Mouse (Mus musculus): ENCODE data around the gene Tm2d1. TPM values are rescaled to one million over a fixed set of nuclear protein-coding genes. Genes with fewer than 3 reads are reported as not detected.

Tm2d1 gene
- polyA plus RNA-seq, 1 experiment from 2014 or later, result 101 TPM

GRCm38 (mm10) chr4:98375401-98375800, 7.7 kb downstream of the Tm2d1 start:
- ATAC-seq, result 0 out of 2 replicates have a peak, but pooled peaks have one; percentile 62
- no peaks in the 10 kb centered on the region for H3K27me3 ChIP-seq (replicated peaks)
- H3K4me2 ChIP-seq (replicated peaks), result no peak overlapping the region
- 52% methylated on average over 4 of the region's 4 CpGs for WGBS
- H3K27ac ChIP-seq, result no peak overlapping the region
- no peak overlapping the region for H3K9ac ChIP-seq
- H3K36me3 ChIP-seq, result 0 out of 2 replicates have a peak, but pooled peaks cover 4% of the 10 kb centered on the region
- H3K4me3 ChIP-seq (replicated peaks), result no peak overlapping the region
- no peaks in the 10 kb centered on the region for H3K4me1 ChIP-seq (replicated peaks)
- no peaks in the 10 kb centered on the region for H3K9me3 ChIP-seq

GRCm38 (mm10) chr4:98358034-98358809, 24.9 kb downstream of the Tm2d1 start:
- WGBS, result 79% methylated on average over 9 of the region's 9 CpGs
- Histone ChIP-seq H3K4me2 (replicated peaks) (no peak overlapping the region), H3K27ac (no peak overlapping the region), H3K36me3 (peaks cover 15% of the 10 kb centered on the region; the same call in 1 of the 2 replicates), H3K9me3 (no peaks in the 10 kb centered on the region), H3K4me3 (replicated peaks) (no peak overlapping the region), H3K27me3 (replicated peaks) (no peaks in the 10 kb centered on the region), H3K4me1 (replicated peaks) (no peaks in the 10 kb centered on the region), H3K9ac (no peak overlapping the region)
- peak; percentile 87 for ATAC-seq

GRCm38 (mm10) chr4:98348580-98348979, 34.5 kb downstream of the Tm2d1 start:
- Histone ChIP-seq H3K27ac (no peak overlapping the region), H3K4me1 (replicated peaks) (no peaks in the 10 kb centered on the region), H3K4me2 (replicated peaks) (no peak overlapping the region), H3K27me3 (replicated peaks) (no peaks in the 10 kb centered on the region), H3K4me3 (replicated peaks) (no peak overlapping the region), H3K36me3 (no peaks in the 10 kb centered on the region; the same call in 1 of the 2 replicates), H3K9ac (no peak overlapping the region), H3K9me3 (no peaks in the 10 kb centered on the region)
- ATAC-seq, result peak; percentile 94
- WGBS, result 56% methylated on average over 5 of the region's 5 CpGs

- no peak for ATAC-seq
- Histone ChIP-seq H3K27ac (no peak overlapping the region), H3K4me3 (replicated peaks) (no peak overlapping the region), H3K9me3 (no peaks in the 10 kb centered on the region), H3K36me3 (no peaks in the 10 kb centered on the region), H3K4me1 (replicated peaks) (no peaks in the 10 kb centered on the region), H3K4me2 (replicated peaks) (no peak overlapping the region), H3K27me3 (replicated peaks) (no peaks in the 10 kb centered on the region), H3K9ac (no peak overlapping the region)
- WGBS, result 93% methylated on average over 10 of the region's 10 CpGs
These were observed 37.3 kb downstream of the Tm2d1 start for GRCm38 (mm10) chr4:98345783-98346182.

GRCm38 (mm10) chr4:98339992-98340564, 43.0 kb downstream of the Tm2d1 start:
- no peaks in the 10 kb centered on the region for H3K4me1 ChIP-seq (replicated peaks)
- WGBS, result 64% methylated on average over 10 of the region's 10 CpGs
- H3K27me3 ChIP-seq (replicated peaks), result no peaks in the 10 kb centered on the region; the same call in 1 of the 2 replicates
- no peak for ATAC-seq
- no peaks in the 10 kb centered on the region for H3K36me3 ChIP-seq
- H3K4me3 ChIP-seq (replicated peaks), result no peak overlapping the region
- no peak overlapping the region for H3K9ac ChIP-seq
- H3K27ac ChIP-seq, result no peak overlapping the region
- no peak overlapping the region for H3K4me2 ChIP-seq (replicated peaks)
- H3K9me3 ChIP-seq, result no peaks in the 10 kb centered on the region

- Histone ChIP-seq H3K27ac (no peak overlapping the region), H3K9me3 (no peaks in the 10 kb centered on the region), H3K4me3 (replicated peaks) (no peak overlapping the region), H3K4me1 (replicated peaks) (no peaks in the 10 kb centered on the region), H3K4me2 (replicated peaks) (no peak overlapping the region), H3K9ac (no peak overlapping the region), H3K27me3 (replicated peaks) (no peaks in the 10 kb centered on the region; the same call in 1 of the 2 replicates), H3K36me3 (no peaks in the 10 kb centered on the region)
- ATAC-seq, result no peak
- WGBS, result 66% methylated on average over 14 of the region's 14 CpGs
These were observed 44.2 kb downstream of the Tm2d1 start for GRCm38 (mm10) chr4:98338636-98339630.

- H3K36me3 ChIP-seq, result no peaks in the 10 kb centered on the region
- H3K4me1 ChIP-seq (replicated peaks), result no peaks in the 10 kb centered on the region
- H3K9me3 ChIP-seq, result no peaks in the 10 kb centered on the region
- no peaks in the 10 kb centered on the region; the same call in 1 of the 2 replicates for H3K27me3 ChIP-seq (replicated peaks)
- H3K4me2 ChIP-seq (replicated peaks), result no peak overlapping the region
- H3K27ac ChIP-seq, result no peak overlapping the region
- H3K9ac ChIP-seq, result no peak overlapping the region
- no peak for ATAC-seq
- no peak overlapping the region for H3K4me3 ChIP-seq (replicated peaks)
- WGBS, result 67% methylated on average over 5 of the region's 5 CpGs
These were observed 45.9 kb downstream of the Tm2d1 start for GRCm38 (mm10) chr4:98337197-98337596.

- Histone ChIP-seq H3K4me2 (replicated peaks) (no peak overlapping the region), H3K9ac (no peak overlapping the region), H3K27ac (no peak overlapping the region), H3K4me3 (replicated peaks) (no peak overlapping the region), H3K9me3 (no peaks in the 10 kb centered on the region), H3K36me3 (no peaks in the 10 kb centered on the region), H3K4me1 (replicated peaks) (no peaks in the 10 kb centered on the region), H3K27me3 (replicated peaks) (no peaks in the 10 kb centered on the region; the same call in 1 of the 2 replicates)
- WGBS, result 68% methylated on average over 8 of the region's 8 CpGs
- ATAC-seq, result no peak
These were observed 47.4 kb downstream of the Tm2d1 start for GRCm38 (mm10) chr4:98335726-98336125.

- Histone ChIP-seq H3K27ac (0 out of 2 replicates have a peak overlapping the region, but pooled peaks have one; percentile 1), H3K9me3 (no peaks in the 10 kb centered on the region), H3K27me3 (replicated peaks) (0 out of 2 replicates have a peak, but pooled peaks cover 3% of the 10 kb centered on the region), H3K36me3 (no peaks in the 10 kb centered on the region), H3K9ac (peak overlapping the region; percentile 48), H3K4me2 (replicated peaks) (peak overlapping the region; percentile 66), H3K4me3 (replicated peaks) (peak overlapping the region; percentile 26), H3K4me1 (replicated peaks) (peaks cover 7% of the 10 kb centered on the region)
- under 1% methylated on average over 29 of the region's 29 CpGs for WGBS
- peak; percentile 96 for ATAC-seq
These were observed 60.9 kb downstream of the Tm2d1 start for GRCm38 (mm10) chr4:98322223-98322622.

GRCm38 (mm10) chr4:98321371-98322111, 61.6 kb downstream of the Tm2d1 start:
- Histone ChIP-seq H3K36me3 (no peaks in the 10 kb centered on the region), H3K27ac (peak overlapping the region; percentile 1; the same call in 1 of the 2 replicates), H3K9me3 (no peaks in the 10 kb centered on the region), H3K4me2 (replicated peaks) (peak overlapping the region; percentile 66), H3K27me3 (replicated peaks) (0 out of 2 replicates have a peak, but pooled peaks cover 3% of the 10 kb centered on the region), H3K9ac (peak overlapping the region; percentile 48), H3K4me3 (replicated peaks) (peak overlapping the region; percentile 26), H3K4me1 (replicated peaks) (peaks cover 7% of the 10 kb centered on the region)
- ATAC-seq, result peak; percentile 79
- 7% methylated on average over 18 of the region's 18 CpGs for WGBS

- Histone ChIP-seq H3K27ac (no peak overlapping the region), H3K9me3 (no peaks in the 10 kb centered on the region), H3K4me3 (replicated peaks) (no peak overlapping the region), H3K9ac (no peak overlapping the region), H3K4me2 (replicated peaks) (no peak overlapping the region), H3K4me1 (replicated peaks) (peaks cover 7% of the 10 kb centered on the region), H3K27me3 (replicated peaks) (0 out of 2 replicates have a peak, but pooled peaks cover 3% of the 10 kb centered on the region), H3K36me3 (no peaks in the 10 kb centered on the region)
- ATAC-seq, result no peak
- WGBS, result 62% methylated on average over 3 of the region's 3 CpGs
These were observed 64.3 kb downstream of the Tm2d1 start for GRCm38 (mm10) chr4:98318769-98319168.

Measured in intestine, embryonic 15.5 days (tissue).